Mouse (Mus musculus) embryonic facial prominence, embryonic 12.5 days (tissue): ENCODE measurements around the gene Clcnka. TPM values are rescaled to one million over a fixed set of nuclear protein-coding genes. Genes with fewer than 3 reads are reported as not detected.

Experiments used
- ATAC-seq: fragments of 200-750 bp; cut with Nextera tagmentation; 2 replicates; pipeline ENCODE4 v1.8.0; 2017; ENCODE audit not compliant: insufficient number of reproducible peaks, insufficient read depth, low FRiP score, low TSS enrichment
- H3K27ac ChIP-seq: fragments of 300-500 bp; sonication (generic); 2 replicates; pipeline ENCODE4 v1.5.1; 2016; ENCODE audit warnings: mild to moderate bottlenecking
- H3K27me3 ChIP-seq: fragments of 300-500 bp; sonication (generic); 2 replicates; pipeline ENCODE4 v1.6.1; 2016; ENCODE audit warnings: mild to moderate bottlenecking, moderate library complexity
- H3K36me3 ChIP-seq: fragments of 300-500 bp; sonication (generic); 2 replicates; pipeline ENCODE4 v1.6.1; 2016; ENCODE audit warnings: mild to moderate bottlenecking
- H3K4me1 ChIP-seq: fragments of 300-500 bp; sonication (generic); 2 replicates; pipeline ENCODE4 v1.6.1; 2016
- H3K4me2 ChIP-seq: fragments of 300-500 bp; sonication (generic); replicated peaks from 2 replicates; pipeline ENCODE4 v1.6.1; 2016; ENCODE audit warnings: mild to moderate bottlenecking, moderate library complexity
- H3K4me3 ChIP-seq: fragments of 300-500 bp; sonication (generic); 2 replicates; pipeline ENCODE4 v1.5.1; 2016; ENCODE audit warnings: mild to moderate bottlenecking
- H3K9ac ChIP-seq: fragments of 300-500 bp; sonication (generic); 2 replicates; pipeline ENCODE4 v1.6.1; 2016; ENCODE audit warnings: mild to moderate bottlenecking, moderate library complexity
- H3K9me3 ChIP-seq: fragments of 300-500 bp; sonication (generic); 2 replicates; pipeline ENCODE4 v1.6.1; 2016; ENCODE audit warnings: mild to moderate bottlenecking, moderate library complexity
- WGBS: fragments of 180-500 bp; shearing (Covaris S2); methylation state at CpG from one replicate; pipeline ENCODE4 v1.1.7; 2016; 5-methylcytosine and 5-hydroxymethylcytosine counted together
- polyA plus RNA-seq: library from polyadenylated mRNA; unstranded; fragments of >200 nt; fragmentation: Nextera tagmentation; extraction: Ambion mirVana; gene quantifications from 2 replicates; pipeline ENCODE4 v1.2.1, GENCODE M21; 2016

Gene Clcnka
- polyA plus RNA-seq, 1 experiment from 2014 or later: 0.31 TPM

GRCm38 (mm10) chr4:141365876-141366275 is 32.6 kb downstream of the Clcnka start:
- WGBS: 56% methylated on average over 7 of the region's 7 CpGs
- Histone ChIP-seq H3K9me3 (no peaks in the 10 kb centered on the region), H3K27me3 (peaks cover 60% of the 10 kb centered on the region), H3K4me3 (no peak overlapping the region), H3K27ac (no peak overlapping the region), H3K9ac (no peak overlapping the region), H3K4me2 (no peak overlapping the region), H3K36me3 (no peaks in the 10 kb centered on the region), H3K4me1 (0 out of 2 replicates have a peak, but pooled peaks cover 8% of the 10 kb centered on the region)
- no peak for ATAC-seq

- H3K9ac ChIP-seq: no peak overlapping the region
- no peak; the same call in 1 of the 2 replicates for ATAC-seq
- no peak overlapping the region for H3K4me2 ChIP-seq
- 67% methylated on average over 8 of the region's 8 CpGs for WGBS
- H3K27ac ChIP-seq: no peak overlapping the region
- H3K4me3 ChIP-seq: no peak overlapping the region
- H3K27me3 ChIP-seq: peaks cover 60% of the 10 kb centered on the region
- no peaks in the 10 kb centered on the region for H3K9me3 ChIP-seq
- H3K36me3 ChIP-seq: no peaks in the 10 kb centered on the region
- H3K4me1 ChIP-seq: 0 out of 2 replicates have a peak, but pooled peaks cover 8% of the 10 kb centered on the region
These were observed 33.4 kb downstream of the Clcnka start for GRCm38 (mm10) chr4:141365126-141365525.

GRCm38 (mm10) chr4:141362937-141363548 is 35.5 kb downstream of the Clcnka start:
- Histone ChIP-seq H3K4me2 (no peak overlapping the region), H3K36me3 (no peaks in the 10 kb centered on the region), H3K4me3 (no peak overlapping the region), H3K27ac (no peak overlapping the region), H3K27me3 (peaks cover 42% of the 10 kb centered on the region), H3K4me1 (no peaks in the 10 kb centered on the region), H3K9ac (no peak overlapping the region), H3K9me3 (no peaks in the 10 kb centered on the region)
- ATAC-seq: no peak
- WGBS: 27% methylated on average over 11 of the region's 11 CpGs

GRCm38 (mm10) chr4:141360846-141361245 is 37.7 kb downstream of the Clcnka start:
- no peak for ATAC-seq
- no peak overlapping the region for H3K27ac ChIP-seq
- 31% methylated on average over 7 of the region's 7 CpGs for WGBS
- peaks cover 20% of the 10 kb centered on the region for H3K27me3 ChIP-seq
- H3K4me2 ChIP-seq: no peak overlapping the region
- H3K9ac ChIP-seq: no peak overlapping the region
- no peak overlapping the region for H3K4me3 ChIP-seq
- no peaks in the 10 kb centered on the region for H3K9me3 ChIP-seq
- H3K36me3 ChIP-seq: no peaks in the 10 kb centered on the region
- no peaks in the 10 kb centered on the region for H3K4me1 ChIP-seq

GRCm38 (mm10) chr4:141359222-141359621 is 39.3 kb downstream of the Clcnka start:
- Histone ChIP-seq H3K27me3 (peaks cover 4% of the 10 kb centered on the region), H3K9me3 (no peaks in the 10 kb centered on the region), H3K9ac (no peak overlapping the region), H3K4me1 (no peaks in the 10 kb centered on the region), H3K27ac (no peak overlapping the region), H3K4me3 (no peak overlapping the region), H3K4me2 (no peak overlapping the region), H3K36me3 (no peaks in the 10 kb centered on the region)
- ATAC-seq: no peak
- 81% methylated on average over 6 of the region's 6 CpGs for WGBS

- Histone ChIP-seq H3K9ac (no peak overlapping the region), H3K27ac (no peak overlapping the region), H3K27me3 (no peaks in the 10 kb centered on the region), H3K4me3 (no peak overlapping the region), H3K4me2 (no peak overlapping the region), H3K4me1 (no peaks in the 10 kb centered on the region), H3K36me3 (no peaks in the 10 kb centered on the region), H3K9me3 (no peaks in the 10 kb centered on the region)
- no peak for ATAC-seq
These were observed 40.7 kb downstream of the Clcnka start for GRCm38 (mm10) chr4:141357811-141358210.

GRCm38 (mm10) chr4:141353868-141354267 is 44.7 kb downstream of the Clcnka start:
- Histone ChIP-seq H3K4me1 (no peaks in the 10 kb centered on the region), H3K9ac (no peak overlapping the region; the same call in 1 of the 2 replicates), H3K9me3 (no peaks in the 10 kb centered on the region), H3K36me3 (no peaks in the 10 kb centered on the region), H3K4me2 (no peak overlapping the region), H3K27ac (no peak overlapping the region), H3K4me3 (no peak overlapping the region), H3K27me3 (no peaks in the 10 kb centered on the region)
- ATAC-seq: no peak
- 56% methylated on average over 8 of the region's 8 CpGs for WGBS

- no peaks in the 10 kb centered on the region for H3K4me1 ChIP-seq
- H3K27ac ChIP-seq: no peak overlapping the region
- H3K4me2 ChIP-seq: no peak overlapping the region
- no peaks in the 10 kb centered on the region for H3K27me3 ChIP-seq
- no peaks in the 10 kb centered on the region for H3K36me3 ChIP-seq
- no peak overlapping the region for H3K9ac ChIP-seq
- ATAC-seq: no peak
- H3K4me3 ChIP-seq: no peak overlapping the region
- H3K9me3 ChIP-seq: no peaks in the 10 kb centered on the region
- WGBS: 74% methylated on average over 5 of the region's 5 CpGs
These were observed 45.5 kb downstream of the Clcnka start for GRCm38 (mm10) chr4:141352986-141353385.

- 56% methylated on average over 7 of the region's 7 CpGs for WGBS
- Histone ChIP-seq H3K9me3 (no peaks in the 10 kb centered on the region), H3K9ac (no peak overlapping the region), H3K27ac (no peak overlapping the region), H3K36me3 (no peaks in the 10 kb centered on the region), H3K4me3 (no peak overlapping the region), H3K4me2 (no peak overlapping the region), H3K27me3 (no peaks in the 10 kb centered on the region), H3K4me1 (0 out of 2 replicates have a peak, but pooled peaks cover 5% of the 10 kb centered on the region)
- no peak for ATAC-seq
These were observed 46.6 kb downstream of the Clcnka start for GRCm38 (mm10) chr4:141351972-141352371.

- ATAC-seq: no peak
- no peak overlapping the region for H3K27ac ChIP-seq
- WGBS: 85% methylated on average over 12 of the region's 12 CpGs
These were observed 48.5 kb downstream of the Clcnka start for GRCm38 (mm10) chr4:141350015-141350414.

GRCm38 (mm10) chr4:141348616-141349015 is 49.9 kb downstream of the Clcnka start:
- 66% methylated on average over 11 of the region's 11 CpGs for WGBS
- Histone ChIP-seq H3K27ac (no peak overlapping the region), H3K4me2 (no peak overlapping the region), H3K9me3 (no peaks in the 10 kb centered on the region), H3K27me3 (no peaks in the 10 kb centered on the region), H3K9ac (no peak overlapping the region), H3K4me3 (no peak overlapping the region), H3K4me1 (0 out of 2 replicates have a peak, but pooled peaks cover 5% of the 10 kb centered on the region), H3K36me3 (no peaks in the 10 kb centered on the region)
- ATAC-seq: no peak

More at GRCm38 (mm10) chr4:141350015-141350414, 48.5 kb downstream of the Clcnka start:
- Histone ChIP-seq H3K36me3 (no peaks in the 10 kb centered on the region), H3K9ac (no peak overlapping the region; the same call in 1 of the 2 replicates), H3K4me3 (no peak overlapping the region), H3K9me3 (no peaks in the 10 kb centered on the region), H3K27me3 (no peaks in the 10 kb centered on the region), H3K4me2 (no peak overlapping the region), H3K4me1 (0 out of 2 replicates have a peak, but pooled peaks cover 5% of the 10 kb centered on the region)

- WGBS: 68% methylated on average over 8 of the region's 8 CpGs
- Histone ChIP-seq H3K4me3 (no peak overlapping the region), H3K9me3 (no peaks in the 10 kb centered on the region), H3K4me1 (0 out of 2 replicates have a peak, but pooled peaks cover 5% of the 10 kb centered on the region), H3K36me3 (no peaks in the 10 kb centered on the region), H3K4me2 (no peak overlapping the region), H3K9ac (no peak overlapping the region), H3K27me3 (no peaks in the 10 kb centered on the region), H3K27ac (no peak overlapping the region)
- no peak for ATAC-seq
These were observed 51.1 kb downstream of the Clcnka start for GRCm38 (mm10) chr4:141347365-141347797.
